Mouse (Mus musculus): Measurements from ENCODE around the gene Tmem191c. TPM values are rescaled to one million over a fixed set of nuclear protein-coding genes. Genes with fewer than 3 reads are reported as not detected.

The Tmem191c gene
- total RNA-seq (2023): 2.8 and 2.9 TPM in 2 replicates

DNA sequence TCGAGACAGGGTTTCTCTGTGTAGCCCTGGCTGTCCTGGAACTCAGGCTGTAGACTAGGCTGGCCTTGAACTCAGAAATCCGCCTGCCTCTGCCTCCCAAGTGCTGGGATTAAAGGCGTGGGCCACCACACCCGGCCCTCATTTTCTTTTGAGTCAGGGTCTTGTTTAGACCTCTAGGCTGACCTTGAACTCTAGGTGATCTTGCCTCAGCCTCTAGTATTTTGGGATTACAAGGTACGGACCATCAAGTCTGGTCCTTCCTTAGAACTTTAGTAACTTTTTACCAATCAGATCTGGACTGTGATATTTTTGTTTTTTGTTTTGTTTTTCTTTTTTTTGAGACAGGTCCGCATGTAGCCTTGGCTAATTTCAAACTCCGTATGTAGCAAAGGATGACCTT lies at the start of gene Tmem191c:
Gene Tmem191c, plus strand, starts transcription at position 357 of the 400 bp plus-strand sequence.

DNA sequence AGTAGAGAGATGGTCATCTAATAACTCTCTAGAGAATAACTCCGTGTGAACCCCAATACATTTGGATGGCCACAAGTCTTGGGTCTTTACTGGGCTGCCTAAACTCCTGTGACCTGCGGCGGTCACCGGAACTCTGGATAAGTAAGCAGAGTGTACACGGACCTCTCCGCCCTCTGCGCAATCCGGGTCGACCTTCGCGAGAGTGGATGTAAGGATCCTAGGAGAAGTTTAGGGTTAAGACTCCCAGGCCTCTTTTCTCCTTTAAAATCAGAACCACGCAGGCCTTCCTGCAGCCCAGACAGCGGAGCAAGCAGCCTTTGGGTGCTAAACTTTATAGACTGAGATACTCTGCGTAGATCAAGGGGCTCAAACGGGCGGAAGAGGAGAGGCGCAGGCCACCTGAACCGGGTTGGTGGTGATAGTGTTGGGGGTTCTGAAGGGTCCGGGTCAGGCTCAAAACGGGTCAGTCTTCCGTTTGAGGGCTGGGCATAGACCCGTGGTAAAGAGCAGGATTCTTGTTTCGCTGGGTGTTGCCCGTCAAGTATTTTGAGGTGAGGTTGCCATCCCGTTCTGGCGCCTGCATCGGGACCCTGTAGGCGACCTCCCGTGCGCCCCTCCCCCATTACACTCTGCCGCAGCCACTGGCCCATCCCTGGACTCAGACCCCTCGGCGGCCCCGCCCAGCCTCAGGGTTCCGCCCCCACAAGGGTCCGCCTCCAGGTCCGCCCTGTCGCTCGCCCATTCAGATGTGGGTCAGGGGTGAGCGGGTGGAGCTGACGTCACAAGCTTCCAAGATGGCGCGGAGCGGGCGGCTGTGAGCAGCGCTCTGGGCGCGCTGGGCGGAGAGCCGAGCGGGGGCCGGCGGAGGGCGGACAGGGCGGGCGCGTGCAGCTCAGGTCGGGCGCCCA lies 42.8 kb upstream of the Tmem191c start, which contains the start of gene Hic2:
Gene Hic2, plus strand, starts transcription at position 779 of the 908 bp plus-strand sequence.

DNA sequence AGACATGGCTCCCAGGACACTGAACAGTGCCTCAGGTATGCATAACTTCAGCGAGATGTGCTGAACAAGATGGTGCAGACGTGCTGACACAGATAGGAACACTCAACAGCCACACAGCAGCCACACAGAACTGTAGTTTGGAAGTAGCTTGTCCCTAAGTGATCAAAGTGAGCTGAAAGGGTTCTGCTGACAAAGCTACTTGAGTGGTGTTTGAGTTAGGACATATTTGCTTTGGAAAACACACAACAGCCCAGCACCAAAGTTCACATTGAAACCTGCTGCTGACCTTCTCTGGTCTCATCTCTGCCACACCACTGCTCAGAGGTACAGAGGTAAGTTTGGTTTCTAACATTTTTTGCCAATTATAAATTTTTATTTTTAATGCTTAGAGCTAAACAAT lies 55.2 kb downstream of the Tmem191c start, which contains the start of gene Serpind1:
Gene Serpind1, plus strand, starts transcription at position 256 of the 400 bp plus-strand sequence.

Other genes starting within 250 kb of the Tmem191c start
- 0.28 and 0.48 TPM in 2 replicates for gene Ypel1, start 206.4 kb upstream of the Tmem191c start, total RNA-seq (2023)
- 63.4 and 77.0 TPM in 2 replicates for gene Ppil2, start 164.8 kb upstream of the Tmem191c start, total RNA-seq (2023)
- gene 2610318N02Rik, start 150.9 kb upstream of the Tmem191c start, total RNA-seq (2023): 4.2 and 5.7 TPM in 2 replicates
- gene Sdf2l1, start 143.7 kb upstream of the Tmem191c start, total RNA-seq (2023): 37.5 and 40.5 TPM in 2 replicates
- 4.4 and 6.4 TPM in 2 replicates for gene Ydjc, start 131.5 kb upstream of the Tmem191c start, total RNA-seq (2023)
- gene Ccdc116, start 128.8 kb upstream of the Tmem191c start, total RNA-seq (2023): 1.1 and 2.1 TPM in 2 replicates
- 141 and 143 TPM in 2 replicates for gene Ube2l3, start 73.4 kb upstream of the Tmem191c start, total RNA-seq (2023)
- 0.41 TPM in 1 of 2 replicates, not detected in the other for gene Rimbp3, start 67.5 kb upstream of the Tmem191c start, total RNA-seq (2023)
- gene Hic2, start 42.5 kb upstream of the Tmem191c start, total RNA-seq (2023): 1.9 and 3.3 TPM in 2 replicates
- not detected in 2 replicates for gene Serpind1, start 55.3 kb downstream of the Tmem191c start, total RNA-seq (2023)
- 16.2 and 17.0 TPM in 2 replicates for gene Snap29, start 129.9 kb downstream of the Tmem191c start, total RNA-seq (2023)
- gene Pi4ka, start 130.2 kb downstream of the Tmem191c start, total RNA-seq (2023): 37.3 and 49.3 TPM in 2 replicates
- gene Crkl, start 175.9 kb downstream of the Tmem191c start, total RNA-seq (2023): 45.7 and 53.5 TPM in 2 replicates
- gene Aifm3, start 213.5 kb downstream of the Tmem191c start, total RNA-seq (2023): not detected in 2 replicates
- 20.2 and 22.6 TPM in 2 replicates for gene Lztr1, start 232.6 kb downstream of the Tmem191c start, total RNA-seq (2023)

All from neutrophil, adult 65 days (primary cell).